Mouse (Mus musculus): ENCODE results near the gene Tlr6.

Tlr6 gene

DNA sequence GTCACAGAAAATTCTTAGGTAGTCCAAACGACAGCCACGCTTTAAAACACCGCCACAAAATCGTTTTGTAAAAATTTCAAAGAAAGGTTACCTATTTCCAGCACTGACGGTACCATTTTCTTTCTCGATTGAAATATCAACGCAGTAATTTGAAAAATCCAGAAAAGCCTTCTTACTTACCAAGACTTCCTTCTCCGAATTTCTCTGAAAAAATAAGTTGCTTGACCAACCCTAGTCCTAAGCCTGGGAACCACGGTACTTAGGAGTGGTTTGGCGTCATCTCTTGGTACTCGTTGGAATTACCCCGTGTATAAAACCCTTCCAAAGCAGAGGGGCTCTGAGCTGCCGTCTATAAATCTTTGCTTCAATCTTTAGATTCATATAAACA lies at the start of gene Tlr6:
Gene Tlr6, minus strand, starts transcription at position 255 of the 388 bp plus-strand sequence.
- DNase-seq, result peak; percentile 74

DNA sequence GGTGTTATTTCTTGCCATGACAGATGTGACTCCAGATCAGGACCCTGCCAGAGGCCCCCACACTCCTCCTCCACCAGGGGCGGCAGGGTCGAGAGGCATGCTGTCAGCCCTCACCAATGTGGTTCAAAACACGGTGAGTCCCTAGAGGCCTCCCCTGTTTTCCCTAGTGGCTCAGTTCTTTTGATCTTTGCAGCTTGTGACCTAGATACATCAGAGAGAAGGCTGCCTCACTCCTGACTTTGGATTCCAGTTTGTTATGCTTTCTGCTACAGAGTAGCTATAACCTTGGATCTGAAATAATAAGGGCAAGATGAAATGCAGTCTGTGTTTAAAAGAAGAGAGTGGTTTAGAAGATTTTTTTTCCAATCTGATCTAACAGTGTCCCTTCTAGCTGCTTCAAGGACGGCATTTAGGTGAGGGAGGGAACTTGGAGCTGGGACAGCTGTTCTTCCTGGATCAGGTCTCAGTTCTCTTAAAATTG lies 46.2 kb upstream of the Tlr6 start:
- DNase-seq, result no peak

DNA sequence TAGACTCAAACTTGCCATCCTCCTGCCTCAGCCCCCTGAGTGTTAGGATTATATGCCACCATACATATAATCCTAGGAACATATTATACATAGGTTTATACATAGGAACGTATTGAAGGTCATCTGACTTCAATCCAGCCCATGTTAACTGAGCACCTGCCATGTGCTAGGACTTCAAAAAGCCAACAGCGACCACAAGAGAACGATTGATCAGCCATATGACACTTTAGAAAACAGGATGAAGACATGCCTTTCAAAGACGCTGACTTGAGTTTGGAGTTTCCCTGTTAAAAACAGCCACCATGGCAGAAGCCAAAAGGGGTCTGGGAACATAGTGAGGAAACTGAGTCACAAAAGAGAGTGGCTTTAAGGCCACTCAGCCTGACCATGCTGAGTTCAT lies 45.4 kb upstream of the Tlr6 start:
- DNase-seq, result no peak

GRCm38 (mm10) chr5:65003946-65004535 lies 44.1 kb upstream of the Tlr6 start:
- DNase-seq, result peak; percentile 19

DNA sequence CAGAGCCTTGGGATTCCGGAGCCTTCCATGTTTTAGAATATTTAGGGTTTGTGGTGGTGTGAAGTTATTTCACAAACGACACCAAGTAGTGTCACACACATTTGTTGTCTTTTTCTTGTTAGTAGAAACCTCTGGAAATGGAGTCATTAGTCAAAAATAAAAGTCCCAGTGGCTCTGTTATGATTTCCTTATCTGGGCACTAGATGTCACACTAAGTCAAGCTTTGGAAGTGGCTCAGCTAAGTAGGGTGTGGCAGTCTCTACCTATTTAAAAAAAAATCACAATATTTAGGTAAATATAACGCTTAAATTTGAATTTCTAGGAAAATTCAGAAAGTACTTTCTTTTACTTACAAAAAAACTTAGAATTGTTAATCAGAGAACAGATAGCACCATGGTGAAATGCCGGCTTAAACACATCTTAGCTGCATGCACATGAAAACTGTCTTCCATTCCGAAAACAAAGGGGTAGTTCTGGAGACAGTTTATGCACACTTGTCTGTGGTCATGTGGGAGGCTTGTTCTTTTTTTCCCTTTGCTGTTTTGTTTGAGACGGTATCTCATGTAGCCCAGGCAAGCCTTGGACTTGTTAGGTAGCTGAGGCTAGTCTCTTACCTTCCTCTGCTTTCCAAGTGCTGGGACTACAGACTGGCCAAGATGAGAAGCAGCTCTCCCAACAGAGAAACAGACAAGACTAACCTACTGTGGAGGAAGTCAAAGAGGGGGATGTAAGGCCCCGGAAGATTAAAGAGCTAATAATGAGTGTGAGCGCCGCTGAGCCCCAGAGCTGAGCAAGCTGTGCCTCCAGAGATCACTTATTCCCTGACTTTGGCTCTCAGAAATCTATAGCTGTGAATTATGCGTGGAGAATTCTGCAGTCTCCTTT lies 43.3 kb upstream of the Tlr6 start:
- peak; percentile 38 for DNase-seq

GRCm38 (mm10) chr5:64995408-64995807 lies 35.5 kb upstream of the Tlr6 start:
- DNase-seq, result no peak

DNA sequence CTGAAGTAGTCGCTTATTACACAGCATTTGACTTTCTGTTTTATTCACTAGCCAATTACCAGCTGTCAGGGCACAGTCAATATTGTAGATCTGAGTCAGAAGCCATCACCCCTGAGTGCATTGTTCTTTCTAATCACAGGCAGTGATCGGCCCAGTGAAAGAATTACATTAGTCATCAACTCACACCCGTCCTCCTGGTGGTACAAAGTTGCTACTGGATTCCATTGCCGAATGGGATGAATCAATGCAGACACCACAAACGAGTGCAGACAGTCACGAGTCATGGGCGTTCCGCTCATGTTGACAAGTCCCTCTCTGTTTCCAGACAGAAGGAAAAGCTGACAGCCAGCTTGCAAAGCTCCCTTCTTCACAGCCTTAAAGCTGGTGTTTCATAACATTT lies 32.6 kb upstream of the Tlr6 start:
- no peak for DNase-seq

- DNase-seq, result no peak
Measured at GRCm38 (mm10) chr5:64989940-64990339, 30.0 kb upstream of the Tlr6 start.

DNA sequence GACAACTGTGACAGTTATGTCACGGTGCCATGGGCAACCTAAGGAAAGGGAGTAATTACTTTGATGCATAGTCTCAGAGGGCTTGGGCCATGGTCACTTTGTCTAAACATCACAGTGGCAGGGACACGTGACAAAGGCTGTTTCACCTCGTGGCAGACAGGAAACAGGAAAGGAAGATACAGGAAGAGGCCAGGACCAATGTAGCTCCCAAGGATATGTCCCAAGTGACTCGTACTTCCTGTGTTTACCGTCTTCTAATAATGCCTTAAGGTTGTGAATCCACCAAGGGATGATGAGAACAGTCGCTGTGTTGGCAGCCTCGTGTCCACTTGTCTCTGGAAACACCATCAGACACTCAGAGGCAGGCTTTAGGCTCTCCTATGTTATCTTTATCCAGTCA lies 26.1 kb upstream of the Tlr6 start:
- DNase-seq, result peak; percentile 12

- DNase-seq, result no peak
Measured at GRCm38 (mm10) chr5:64977128-64977527, 17.2 kb upstream of the Tlr6 start.

DNA sequence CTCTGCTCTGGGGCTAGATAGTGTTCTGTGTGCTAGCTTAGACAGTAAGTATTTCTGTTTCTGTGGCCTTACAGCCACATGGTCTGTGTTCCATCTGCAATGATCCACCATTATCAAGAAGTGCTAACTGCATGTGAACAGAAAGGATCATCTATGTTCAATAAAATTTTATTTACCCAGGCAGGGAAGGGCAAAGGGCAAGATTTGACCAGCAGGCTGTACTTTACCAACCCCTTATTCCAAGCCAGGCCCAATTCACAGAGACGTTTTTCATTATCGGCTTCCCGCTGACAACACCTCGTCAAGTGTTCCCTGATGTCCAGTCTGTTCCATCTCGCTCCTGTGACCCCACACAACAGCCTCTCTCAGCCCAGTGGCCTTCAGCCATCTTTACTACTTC lies 15.2 kb upstream of the Tlr6 start:
- DNase-seq, result no peak

DNA sequence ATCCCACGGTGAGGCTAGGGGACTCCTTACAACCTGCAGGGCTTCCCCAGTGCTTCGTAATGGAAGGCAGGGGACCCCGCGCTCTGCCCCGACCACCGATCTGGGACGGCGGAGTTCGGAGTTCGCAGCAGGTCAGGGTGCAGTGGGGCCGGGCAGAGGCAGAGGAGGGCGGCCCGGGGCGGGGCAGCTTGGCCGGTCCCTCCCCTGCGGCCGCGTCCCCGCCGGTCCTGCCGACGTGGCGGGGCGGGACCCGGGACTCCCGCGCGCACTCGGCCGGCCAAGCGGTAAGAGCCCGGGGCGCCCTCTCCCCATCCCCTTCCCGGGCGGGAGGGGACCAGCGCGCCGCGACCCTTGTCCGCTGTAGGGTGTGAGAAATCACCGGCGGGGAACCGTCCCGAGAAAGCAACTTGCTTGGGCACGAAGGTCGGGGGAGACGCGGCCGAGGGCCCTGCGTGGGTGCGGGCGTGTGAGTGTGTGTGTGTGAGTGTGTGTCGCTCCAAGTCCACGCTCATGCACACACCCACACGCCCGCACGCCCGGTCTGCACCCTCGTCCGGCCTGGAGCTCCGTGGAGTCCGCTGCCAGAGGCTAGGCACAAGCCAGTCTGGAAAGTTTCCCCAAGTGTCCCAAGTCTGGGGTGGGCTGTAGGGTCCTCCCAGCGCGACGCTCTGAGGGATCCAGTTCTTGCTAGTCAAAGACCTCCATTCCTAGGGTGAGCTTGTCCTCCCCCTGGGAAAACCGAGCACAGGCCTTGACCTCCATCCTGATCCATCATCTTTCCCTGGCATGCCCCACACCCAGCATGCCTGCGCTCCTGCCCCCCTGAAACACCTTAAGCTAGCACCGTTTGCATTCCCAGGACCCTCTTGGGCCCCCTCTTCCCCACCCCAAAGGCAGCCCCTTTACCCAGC lies 10.2 kb upstream of the Tlr6 start, which contains the start of gene Fam114a1:
Gene Fam114a1, plus strand, starts transcription at position 211 of the 911 bp plus-strand sequence.
- DNase-seq, result peak; percentile 90

DNA sequence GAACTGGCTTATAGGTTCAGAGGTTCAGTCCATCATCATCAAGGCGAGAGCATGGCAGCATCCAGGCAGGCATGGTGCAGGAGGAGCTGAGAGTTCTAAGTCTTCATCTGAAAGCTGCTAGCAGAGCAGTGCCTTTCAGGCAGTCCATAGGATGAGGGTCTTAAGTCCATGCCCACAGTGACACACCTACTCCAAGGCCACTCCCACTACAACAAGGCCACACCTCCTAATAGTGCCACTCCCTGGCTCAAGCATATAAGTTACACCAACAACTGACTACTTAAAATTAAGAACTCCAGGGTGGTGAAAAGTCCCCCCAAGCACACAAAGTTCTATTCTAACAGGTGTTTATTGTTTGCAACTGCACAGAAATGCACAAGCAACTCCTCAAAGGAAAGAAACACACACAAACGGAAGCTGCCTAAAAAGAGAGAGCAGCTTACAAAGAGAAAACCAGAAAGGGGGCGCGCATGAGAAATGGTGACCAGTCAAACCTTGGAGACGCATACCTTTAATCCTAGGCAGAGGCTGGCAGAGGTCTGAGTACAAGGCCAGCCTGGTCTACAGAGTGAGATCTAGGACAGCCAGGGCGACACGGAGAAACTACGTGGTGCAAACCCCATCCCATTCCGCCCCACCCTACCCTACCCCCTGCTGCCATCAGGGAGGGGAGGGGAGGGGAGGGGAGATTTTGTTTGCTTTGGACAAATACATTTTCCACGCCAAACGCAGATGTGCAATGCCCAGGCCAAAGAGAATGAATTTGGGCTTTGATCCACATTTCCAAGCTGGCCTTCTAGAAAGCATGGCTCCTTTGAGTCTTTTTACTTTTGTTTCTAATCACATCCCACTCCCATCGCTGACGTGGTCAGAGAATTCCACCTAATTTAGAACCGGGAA lies 9.3 kb upstream of the Tlr6 start:
- DNase-seq, result peak; percentile 37

GRCm38 (mm10) chr5:64963735-64964134 lies 3.8 kb upstream of the Tlr6 start:
- DNase-seq, result no peak

- no peak for DNase-seq
Measured at GRCm38 (mm10) chr5:64963271-64963670, 3.4 kb upstream of the Tlr6 start.

DNA sequence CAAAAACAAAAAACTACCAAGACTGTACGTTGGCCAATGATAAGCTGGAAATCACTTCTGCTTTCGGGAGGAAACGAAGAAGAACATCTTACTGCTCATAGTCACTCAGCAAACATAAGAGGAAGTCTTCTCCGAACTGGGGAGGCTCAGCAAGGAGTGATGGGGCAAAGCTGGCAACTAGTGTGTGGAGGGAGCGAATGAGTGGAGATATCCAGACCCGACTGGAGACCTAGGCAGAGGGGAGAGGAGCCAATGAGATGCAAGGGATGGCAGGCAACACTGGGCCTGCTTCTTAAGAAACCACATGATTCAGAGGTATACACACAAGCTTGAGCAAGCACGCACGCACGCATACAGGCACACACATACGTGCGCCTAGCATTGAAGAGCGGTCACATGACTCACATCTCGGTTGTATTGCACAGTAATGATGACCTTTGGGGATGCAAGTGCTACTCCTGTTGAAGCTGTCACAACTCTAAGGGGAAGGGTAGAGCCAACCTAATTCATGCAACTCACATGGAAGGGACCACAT lies 1.0 kb upstream of the Tlr6 start:
- DNase-seq, result no peak

- DNase-seq, result peak; percentile 38
Measured at GRCm38 (mm10) chr5:64958991-64959842, 680 bp downstream of the Tlr6 start.

DNA sequence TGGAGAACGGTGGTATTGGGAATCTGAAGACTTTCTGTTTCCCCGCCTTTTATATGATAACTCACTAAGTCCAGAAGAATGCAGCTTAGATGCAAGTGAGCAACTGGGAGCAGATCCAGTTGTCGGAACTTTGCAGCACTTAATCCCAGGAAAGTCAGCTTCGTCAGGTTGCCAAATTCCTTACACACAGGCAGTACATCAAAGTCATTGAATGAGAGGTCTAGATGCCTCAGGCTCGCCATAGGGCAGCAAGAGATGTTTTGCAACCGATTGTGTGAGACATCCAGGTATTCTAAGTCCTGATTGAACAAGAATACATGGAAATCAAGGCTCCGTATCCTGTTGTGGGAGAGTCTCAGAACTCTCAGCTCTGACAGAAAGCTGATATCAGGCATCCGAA lies 5.0 kb downstream of the Tlr6 start:
- no peak for DNase-seq

DNA sequence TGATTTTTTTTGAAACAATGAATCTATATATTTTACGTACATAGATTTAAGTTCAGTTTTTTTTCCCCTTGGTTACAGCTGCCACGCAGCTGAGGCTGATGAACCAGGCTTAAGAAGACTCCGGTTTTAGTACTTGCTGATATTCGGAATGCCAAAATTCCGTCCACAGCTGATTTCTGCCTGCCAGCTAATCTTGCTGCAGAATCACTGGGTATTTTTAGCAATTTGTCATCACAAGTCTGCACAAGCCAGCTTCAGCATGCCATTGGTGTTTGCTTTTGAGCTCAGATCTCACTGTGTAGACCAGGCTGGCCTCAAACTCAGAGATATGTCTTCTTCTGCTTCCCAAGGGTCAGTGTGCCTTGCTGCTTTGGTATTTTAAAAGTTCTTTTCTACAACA lies 8.4 kb downstream of the Tlr6 start:
- no peak for DNase-seq

GRCm38 (mm10) chr5:64932775-64933174 lies 27.1 kb downstream of the Tlr6 start:
- no peak for DNase-seq

GRCm38 (mm10) chr5:64932215-64932614 lies 27.7 kb downstream of the Tlr6 start:
- DNase-seq, result no peak

Measured in kidney, postnatal 14 days (tissue).